9 mouse cellular contexts compared by ENCODE assay signal in genomic region chr1:133452564-133453165, GRCm38 (mm10). TPM values are rescaled to one million over a fixed set of nuclear protein-coding genes. Genes with fewer than 3 reads are reported as not detected.
DNase-seq lines count a peak whose midpoint lies in the region; ATAC-seq and TF ChIP-seq lines count a peak whose summit lies in the region.
"Had no signal": no experiment of that assay in that cellular context is flagged by ENCODE, and none has a peak within 500 bp of the region (broad histone marks: within the 10 kb centered on the region; RNA-seq: fewer than 3 reads in every experiment).

No protein-coding gene starts in this region.

- no peaks in the 10 kb centered on the region for H3K4me1 ChIP-seq in neural tube, embryonic 11.5 days (ENCODE audit: control insufficient read depth, insufficient read depth, low read length)
- H3K4me1 ChIP-seq in neural tube, embryonic 15.5 days: peaks cover 7% of the 10 kb centered on the region; the same call in 1 of the 2 replicates

- ATAC-seq in neural tube, embryonic 11.5 days (ENCODE audit: insufficient read depth, low FRiP score, low TSS enrichment): no peak
- no peak for ATAC-seq in neural tube, embryonic 15.5 days (ENCODE audit: low FRiP score)
- ATAC-seq in granulocyte monocyte progenitor cell, adult 5-6 weeks (replicated peaks; ENCODE audit: poor library complexity, severe bottlenecking): no peak
- no peak for ATAC-seq in activated CD4-positive, CD25-positive, alpha-beta regulatory T cell, adult 4 months

- H3K4me2 ChIP-seq in neural tube, embryonic 11.5 days (ENCODE audit: low read depth): no peak overlapping the region
- H3K4me2 ChIP-seq in neural tube, embryonic 15.5 days: no peak overlapping the region

- peak overlapping the region; percentile 32; the same call in 1 of the 2 replicates for H3K9ac ChIP-seq in neural tube, embryonic 11.5 days (ENCODE audit: low read length)
- H3K9ac ChIP-seq in neural tube, embryonic 15.5 days (replicated peaks): no peak overlapping the region

- H3K27ac ChIP-seq in gastrocnemius, adult 2 months: peak overlapping the region; percentile 81
- H3K27ac ChIP-seq in neural tube, embryonic 11.5 days (ENCODE audit: low read depth, low read length): no peak overlapping the region
- H3K27ac ChIP-seq in neural tube, embryonic 15.5 days (replicated peaks): no peak overlapping the region

- peak overlapping the region; percentile 29; the same call in 1 of the 2 replicates for H3K4me3 ChIP-seq in gastrocnemius, adult 2 months
- no peak overlapping the region for H3K4me3 ChIP-seq in neural tube, embryonic 11.5 days (ENCODE audit: low read depth, low read length)
- no peak overlapping the region for H3K4me3 ChIP-seq in neural tube, embryonic 15.5 days (replicated peaks)

- no peaks in the 10 kb centered on the region for H3K36me3 ChIP-seq in neural tube, embryonic 11.5 days (ENCODE audit: control insufficient read depth, insufficient read depth, low read length)
- H3K36me3 ChIP-seq in neural tube, embryonic 15.5 days: no peaks in the 10 kb centered on the region

- no peaks in the 10 kb centered on the region for H3K27me3 ChIP-seq in neural tube, embryonic 11.5 days (ENCODE audit: control insufficient read depth, insufficient read depth, low read length)
- H3K27me3 ChIP-seq in neural tube, embryonic 15.5 days (replicated peaks): no peaks in the 10 kb centered on the region

- WGBS in neural tube, embryonic 11.5 days: 28% methylated on average over 10 of the region's 10 CpGs
- 18% methylated on average over 9 of the region's 10 CpGs for WGBS in neural tube, embryonic 15.5 days

- TF ChIP-seq CTCF in gastrocnemius, adult 2 months (IDR thresholded peaks at IDR 0.05): no peak

- peak; percentile 38 for DNase-seq in gastrocnemius, adult 2 months
- no peak for DNase-seq in gastrocnemius, postnatal 10 days
- no peak for DNase-seq in neural tube, embryonic 11.5 days (ENCODE audit: low spot score)
- DNase-seq in kidney, postnatal 14 days: peak; percentile 71
- peak; percentile 83 for DNase-seq in yolk sac, embryonic 10.5 days (ENCODE audit: low spot score)
- DNase-seq: cerebellum, adult 11 months had no signal

- intact Hi-C loops in gastrocnemius, adult 2 months (cut with DNase I): no loop called here

- H3K9me3 ChIP-seq in neural tube, embryonic 11.5 days (ENCODE audit: control insufficient read depth, low read length): no peaks in the 10 kb centered on the region
- no peaks in the 10 kb centered on the region for H3K9me3 ChIP-seq in neural tube, embryonic 15.5 days (replicated peaks)

RNA-seq across cellular contexts. Expression of gene Sox13, which starts 28.5 kb away (rescaled TPM):
- total RNA-seq in gastrocnemius, adult 2 months (2021): 10 to 100 TPM in 1 of 2 experiments, 1 to 10 TPM in 1; 8.9 to 12.4 TPM
- total RNA-seq in gastrocnemius, postnatal 10 days (2021): 10 to 100 TPM; 10.1 to 15.9 TPM
- 10.2 and 12.3 TPM in 2 replicates for polyA plus RNA-seq in neural tube, embryonic 11.5 days (2014; fragmentation: Nextera tagmentation; extraction: Ambion mirVana)
- polyA plus RNA-seq in neural tube, embryonic 15.5 days (2015; fragmentation: Nextera tagmentation; extraction: Ambion mirVana): 4.0 and 6.7 TPM in 2 replicates
- total RNA-seq in granulocyte monocyte progenitor cell, adult 5-6 weeks (2014; fragmentation: Nextera tagmentation): 2.9 and 4.2 TPM in 2 replicates
- 1.7 and 4.8 TPM in 2 replicates for total RNA-seq in granulocyte monocyte progenitor cell, adult 5-6 weeks (2017)
- polyA plus RNA-seq in activated CD4-positive, CD25-positive, alpha-beta regulatory T cell, adult 4 months (2017; shearing (Covaris generic)): not detected

Comparison
In these comparisons a context has a peak if more than half of its experiments do, and no peak if none do; other contexts are left out.
1. DNase-seq: peak in gastrocnemius, adult 2 months (single experiment), kidney, postnatal 14 days (single experiment) and yolk sac, embryonic 10.5 days (single experiment); none in gastrocnemius, postnatal 10 days (single experiment) and neural tube, embryonic 11.5 days (single experiment).